Mouse (Mus musculus) embryonic facial prominence, embryonic 13.5 days (tissue): ENCODE measurements around the gene Dio1. TPM values are rescaled to one million over a fixed set of nuclear protein-coding genes. Genes with fewer than 3 reads are reported as not detected.
A peak's percentile ranks its signal among the peaks of the same experiment; 100 is the strongest.

Source experiments
- ATAC-seq: fragments of 200-750 bp; cut with Nextera tagmentation; 2 replicates; pipeline ENCODE4 v1.8.0; 2017; ENCODE audit warnings: low read depth; ENCODE audit not compliant: insufficient number of reproducible peaks, insufficient read depth, low FRiP score, low TSS enrichment
- H3K27ac ChIP-seq: fragments of 300-500 bp; sonication (generic); 2 replicates; pipeline ENCODE4 v1.5.1; 2015; ENCODE audit warnings: moderate library complexity, mild to moderate bottlenecking, inconsistent platforms
- H3K27me3 ChIP-seq: fragments of 300-500 bp; sonication (generic); 2 replicates; pipeline ENCODE4 v1.6.1; 2015; ENCODE audit warnings: mild to moderate bottlenecking, inconsistent platforms
- H3K36me3 ChIP-seq: fragments of 300-500 bp; sonication (generic); 2 replicates; pipeline ENCODE4 v1.6.1; 2015; ENCODE audit warnings: mild to moderate bottlenecking, inconsistent platforms
- H3K4me1 ChIP-seq: fragments of 300-500 bp; sonication (generic); 2 replicates; pipeline ENCODE4 v1.6.1; 2015; ENCODE audit warnings: inconsistent platforms
- H3K4me2 ChIP-seq: fragments of 300-500 bp; sonication (generic); 2 replicates; pipeline ENCODE4 v1.6.1; 2015; ENCODE audit warnings: moderate library complexity, mild to moderate bottlenecking, inconsistent platforms
- H3K4me3 ChIP-seq: fragments of 300-500 bp; sonication (generic); 2 replicates; pipeline ENCODE4 v1.5.1; 2015; ENCODE audit warnings: mild to moderate bottlenecking, inconsistent platforms
- H3K9ac ChIP-seq: fragments of 300-500 bp; sonication (generic); 2 replicates; pipeline ENCODE4 v1.6.1; 2015; ENCODE audit warnings: mild to moderate bottlenecking, inconsistent platforms
- H3K9me3 ChIP-seq: fragments of 300-500 bp; sonication (generic); 2 replicates; pipeline ENCODE4 v1.6.1; 2016; ENCODE audit warnings: inconsistent platforms
- WGBS: fragments of 180-500 bp; shearing (Covaris S2); methylation state at CpG from one replicate; pipeline ENCODE4 v1.1.7; 2015; ENCODE audit warnings: mixed read lengths; 5-methylcytosine and 5-hydroxymethylcytosine counted together
- polyA plus RNA-seq: library from polyadenylated mRNA; unstranded; fragments of >200 nt; fragmentation: Nextera tagmentation; extraction: Ambion mirVana; gene quantifications from 2 replicates; pipeline ENCODE4 v1.2.1, GENCODE M21; 2015

The Dio1 gene
- polyA plus RNA-seq, 1 experiment from 2014 or later = not detected

DNA sequence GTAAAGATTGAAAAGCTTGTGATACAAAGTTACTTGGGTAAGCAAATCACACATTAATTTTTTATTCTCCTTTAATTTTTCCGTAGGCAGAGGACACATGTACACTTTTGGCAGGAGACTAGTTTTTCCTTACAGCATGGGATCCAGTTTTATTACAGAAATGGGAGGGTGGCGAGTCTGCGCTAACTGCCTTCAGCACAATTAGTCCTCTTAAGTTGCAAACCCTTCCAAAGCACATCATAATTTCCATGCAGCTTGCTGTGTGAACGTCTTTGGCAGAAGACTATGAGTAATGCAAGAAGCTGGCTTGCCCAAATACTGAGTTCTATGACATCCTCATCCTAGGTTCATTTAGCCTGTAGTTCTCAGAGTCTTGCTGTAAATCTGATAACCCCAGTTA, 33.3 kb downstream of the Dio1 start:
- no peak overlapping the region for H3K27ac ChIP-seq
- WGBS = 83% methylated on average over 4 of the region's 4 CpGs

DNA sequence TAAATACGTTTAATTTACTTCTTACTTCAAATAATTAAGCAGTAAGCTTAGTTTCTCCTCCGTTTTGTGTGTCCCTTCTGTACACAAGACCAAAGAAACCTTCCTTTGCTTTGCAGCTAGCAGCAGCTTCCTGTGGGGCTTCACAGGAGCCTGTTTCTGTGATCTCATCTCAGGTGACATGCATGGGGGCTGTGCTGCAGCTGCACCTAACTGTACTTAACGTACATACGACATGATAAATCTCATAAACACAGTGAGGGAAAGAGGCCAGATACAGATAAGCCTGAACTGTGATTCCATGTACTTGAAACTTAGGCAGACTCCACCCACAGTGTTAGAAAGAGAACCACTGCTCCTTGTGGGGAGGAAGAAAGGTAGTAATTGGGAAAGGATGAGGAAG, 47.0 kb downstream of the Dio1 start:
- Histone ChIP-seq H3K4me3 (no peak overlapping the region), H3K4me2 (no peak overlapping the region), H3K4me1 (no peaks in the 10 kb centered on the region), H3K9ac (no peak overlapping the region), H3K27ac (no peak overlapping the region), H3K27me3 (no peaks in the 10 kb centered on the region), H3K9me3 (peaks cover 1% of the 10 kb centered on the region; the same call in 1 of the 2 replicates), H3K36me3 (peaks cover 13% of the 10 kb centered on the region)
- no peak for ATAC-seq
- WGBS = 44% methylated on average over 4 of the region's 4 CpGs

More for the DNA sequence above, 33.3 kb downstream of the Dio1 start:
- Histone ChIP-seq H3K9me3 (no peaks in the 10 kb centered on the region), H3K4me1 (no peaks in the 10 kb centered on the region), H3K36me3 (peaks cover 15% of the 10 kb centered on the region; the same call in 1 of the 2 replicates), H3K27me3 (no peaks in the 10 kb centered on the region), H3K9ac (no peak overlapping the region), H3K4me3 (no peak overlapping the region), H3K4me2 (no peak overlapping the region)
- ATAC-seq = no peak

DNA sequence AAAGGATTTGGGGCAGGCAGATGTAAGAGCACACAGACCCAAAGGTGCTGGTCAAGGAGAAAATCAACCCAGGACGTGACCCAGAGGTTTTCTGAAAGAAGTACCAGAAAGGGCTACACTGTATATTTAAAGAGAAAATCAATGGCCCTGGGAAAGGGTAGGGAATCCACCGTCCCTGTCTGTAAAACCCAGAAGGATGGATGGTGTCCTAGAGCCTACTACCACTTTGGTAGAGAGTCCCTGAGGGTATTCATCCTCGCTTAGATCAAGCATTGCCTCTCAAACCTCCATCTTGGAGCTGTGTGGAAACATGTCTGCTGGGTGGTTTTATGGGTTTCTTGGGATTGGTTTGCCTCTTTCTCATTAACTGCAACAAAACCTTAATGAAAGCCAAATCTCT, 52.6 kb downstream of the Dio1 start:
- Histone ChIP-seq H3K9ac (peak overlapping the region; percentile 88), H3K4me1 (peaks cover 31% of the 10 kb centered on the region), H3K27me3 (no peaks in the 10 kb centered on the region), H3K27ac (0 out of 2 replicates have a peak overlapping the region, but pooled peaks have one; percentile 85), H3K4me3 (peak overlapping the region; percentile 91), H3K9me3 (no peaks in the 10 kb centered on the region), H3K36me3 (no peaks in the 10 kb centered on the region), H3K4me2 (peak overlapping the region; percentile 69)
- no peak for ATAC-seq
- 21% methylated on average over 3 of the region's 3 CpGs for WGBS

DNA sequence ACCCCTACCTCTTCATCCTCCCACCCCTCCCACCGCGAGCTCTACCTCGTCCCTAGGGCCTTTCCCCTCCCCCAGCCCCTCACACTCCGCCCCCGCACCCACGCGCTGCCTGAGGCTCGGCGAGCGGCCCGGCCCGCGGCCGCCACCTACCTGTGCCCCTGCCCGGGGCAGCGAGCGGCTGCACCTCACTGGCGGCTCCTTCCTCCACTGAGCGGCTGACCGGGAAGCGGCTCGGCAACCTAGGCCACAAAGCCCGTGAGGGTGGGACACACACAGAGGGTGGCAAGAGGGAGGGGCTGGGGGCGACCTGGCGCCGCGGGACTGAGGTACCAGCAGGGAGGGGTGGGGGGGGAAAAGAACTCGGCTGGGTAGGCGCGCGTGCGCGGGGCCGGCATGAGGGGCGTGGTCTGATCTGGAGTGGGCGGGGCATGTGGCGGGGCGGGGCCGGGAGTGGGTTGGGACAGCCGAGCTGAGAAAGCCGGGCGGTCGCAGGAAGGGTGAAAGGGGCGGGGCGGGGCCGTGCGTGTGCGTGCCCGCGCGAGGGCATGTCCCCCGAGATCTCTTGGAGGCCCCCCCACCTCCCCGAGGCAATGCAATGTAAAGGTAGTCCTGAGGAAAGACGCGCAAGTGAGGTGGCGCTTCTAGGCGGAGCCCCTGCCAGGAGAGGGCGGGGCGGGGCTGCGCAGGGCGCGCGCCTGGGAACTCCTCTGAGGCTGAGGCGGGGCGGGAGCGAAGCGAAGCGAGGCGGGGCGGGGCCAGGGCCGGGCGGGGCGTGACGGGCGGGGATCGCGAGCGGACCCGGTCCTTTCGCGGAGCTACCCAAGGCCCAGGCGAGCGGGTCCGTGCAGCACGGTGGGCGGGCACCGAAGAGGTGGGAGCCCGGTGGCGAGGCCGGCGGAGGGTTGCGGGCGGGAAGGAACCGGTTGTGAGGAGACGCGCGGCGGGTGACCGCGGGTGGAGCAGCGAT, 53.6 kb downstream of the Dio1 start, which contains the start of the genes Lrrc42 and Hspb11:
TSS of gene Lrrc42 (minus strand) at position 408 of the 967 bp plus-strand sequence.
TSS of gene Hspb11 (plus strand) at position 469 of the 967 bp plus-strand sequence.
- no peaks in the 10 kb centered on the region for H3K36me3 ChIP-seq
- peak within 1 kb of the TSS; percentile 75 for H3K4me2 ChIP-seq
- WGBS = under 1% methylated on average over 97 of the region's 101 CpGs
- H3K4me3 ChIP-seq = peak within 1 kb of the TSS; percentile 91
- H3K9ac ChIP-seq = peak within 1 kb of the TSS; percentile 88
- H3K4me1 ChIP-seq = peaks cover 38% of the 10 kb centered on the region
- H3K27me3 ChIP-seq = no peaks in the 10 kb centered on the region
- ATAC-seq = peak; percentile 98
- H3K9me3 ChIP-seq = no peaks in the 10 kb centered on the region
- peak within 1 kb of the TSS; percentile 85 for H3K27ac ChIP-seq

DNA sequence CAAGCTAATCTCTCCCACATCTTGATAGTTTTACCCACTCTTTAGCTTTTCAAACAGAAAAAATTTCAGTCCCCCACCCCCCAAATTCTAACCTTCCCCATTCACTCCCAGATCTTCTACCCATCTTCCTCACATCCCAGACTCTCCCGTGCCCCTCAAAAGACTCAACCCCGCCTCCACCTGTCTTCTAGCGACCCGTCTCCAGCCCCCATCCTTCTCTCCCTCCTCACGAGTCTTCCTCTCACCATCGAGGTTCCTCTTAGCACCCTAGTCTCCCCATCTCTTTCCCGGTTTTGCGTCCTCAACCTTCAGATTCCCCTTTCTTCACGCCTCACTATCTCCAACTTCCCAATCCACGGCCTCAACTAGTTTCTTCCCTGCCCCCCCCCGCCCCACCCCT, 54.4 kb downstream of the Dio1 start:
- H3K4me1 ChIP-seq = peaks cover 42% of the 10 kb centered on the region
- H3K27me3 ChIP-seq = no peaks in the 10 kb centered on the region
- peak overlapping the region; percentile 75 for H3K4me2 ChIP-seq
- H3K9ac ChIP-seq = peak overlapping the region; percentile 88
- peaks cover 2% of the 10 kb centered on the region; the same call in 1 of the 2 replicates for H3K36me3 ChIP-seq
- peak overlapping the region; percentile 91 for H3K4me3 ChIP-seq
- H3K27ac ChIP-seq = no peak overlapping the region
- no peaks in the 10 kb centered on the region for H3K9me3 ChIP-seq
- ATAC-seq = no peak
- under 1% methylated on average over 11 of the region's 11 CpGs for WGBS

DNA sequence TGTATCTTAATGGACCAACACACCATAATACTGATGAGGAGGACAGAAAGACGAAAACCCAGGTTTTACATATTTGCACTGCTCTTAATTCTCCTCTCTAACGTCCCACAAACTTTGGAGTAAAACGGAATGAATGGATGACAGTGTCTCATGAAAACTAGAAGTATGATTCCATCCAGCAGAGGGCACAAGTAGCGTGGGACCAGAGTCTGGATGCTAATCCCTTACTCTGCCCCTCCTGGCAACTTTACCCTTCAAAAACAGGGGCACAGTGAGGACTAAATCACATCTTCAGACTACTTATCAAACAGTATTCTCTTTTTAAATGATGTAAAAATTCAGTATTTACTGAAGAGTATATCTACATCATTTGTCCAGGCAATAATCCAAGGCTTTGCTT, 56.5 kb downstream of the Dio1 start:
- Histone ChIP-seq H3K27me3 (no peaks in the 10 kb centered on the region), H3K27ac (no peak overlapping the region), H3K9me3 (no peaks in the 10 kb centered on the region), H3K36me3 (peaks cover 7% of the 10 kb centered on the region), H3K9ac (no peak overlapping the region), H3K4me1 (peaks cover 47% of the 10 kb centered on the region), H3K4me2 (no peak overlapping the region), H3K4me3 (no peak overlapping the region)
- 18% methylated on average over 4 of the region's 4 CpGs for WGBS
- ATAC-seq = no peak

DNA sequence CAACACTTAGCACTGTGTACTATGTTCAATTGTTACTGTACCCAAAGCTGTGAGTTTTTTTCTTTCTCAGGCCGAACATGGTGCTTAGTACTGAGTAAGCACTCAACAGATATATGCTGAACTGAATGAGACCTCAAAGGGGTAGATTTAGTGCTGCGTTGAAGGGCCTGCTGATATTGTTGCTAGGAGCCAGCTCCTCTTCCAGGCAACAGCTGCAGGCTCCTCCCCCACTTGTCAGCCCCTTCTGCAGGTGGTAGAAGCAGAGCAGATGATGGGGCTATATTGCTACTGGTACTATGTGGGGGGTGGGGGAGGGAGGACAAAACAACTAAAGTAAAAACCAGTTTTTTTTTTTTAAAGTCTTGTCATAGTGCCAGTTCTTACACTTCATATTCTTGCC, 57.5 kb downstream of the Dio1 start:
- H3K4me1 ChIP-seq = peaks cover 49% of the 10 kb centered on the region
- no peaks in the 10 kb centered on the region for H3K9me3 ChIP-seq
- H3K27me3 ChIP-seq = no peaks in the 10 kb centered on the region
- H3K4me3 ChIP-seq = no peak overlapping the region
- 69% methylated on average over 2 of the region's 2 CpGs for WGBS
- no peak overlapping the region for H3K27ac ChIP-seq
- no peak overlapping the region for H3K9ac ChIP-seq
- ATAC-seq = no peak
- H3K36me3 ChIP-seq = peaks cover 14% of the 10 kb centered on the region
- H3K4me2 ChIP-seq = no peak overlapping the region

DNA sequence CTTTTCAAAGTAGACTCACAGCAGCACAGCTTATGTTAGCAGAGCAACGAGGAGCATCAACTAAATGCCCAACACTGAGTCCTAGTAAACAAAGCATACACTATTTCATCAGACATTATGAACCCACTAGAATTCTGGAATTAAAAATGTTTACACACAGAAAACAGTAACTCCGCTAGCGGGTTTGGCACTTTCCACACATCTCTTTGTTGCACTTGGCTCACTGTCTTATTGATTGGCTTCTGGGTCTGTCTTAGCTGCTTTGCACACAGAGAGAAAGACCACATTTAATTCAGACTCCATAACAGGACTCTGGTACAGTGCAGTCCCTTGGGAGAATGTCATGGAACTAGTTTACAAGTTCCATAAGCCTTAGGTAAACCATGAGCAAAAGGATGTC, 58.9 kb downstream of the Dio1 start:
- 84% methylated on average over 3 of the region's 3 CpGs for WGBS
- no peak for ATAC-seq
- H3K4me1 ChIP-seq = peaks cover 50% of the 10 kb centered on the region
- H3K9me3 ChIP-seq = no peaks in the 10 kb centered on the region
- H3K36me3 ChIP-seq = peaks cover 24% of the 10 kb centered on the region
- no peak overlapping the region for H3K9ac ChIP-seq
- no peaks in the 10 kb centered on the region for H3K27me3 ChIP-seq
- no peak overlapping the region for H3K4me2 ChIP-seq
- H3K27ac ChIP-seq = no peak overlapping the region
- H3K4me3 ChIP-seq = no peak overlapping the region

DNA sequence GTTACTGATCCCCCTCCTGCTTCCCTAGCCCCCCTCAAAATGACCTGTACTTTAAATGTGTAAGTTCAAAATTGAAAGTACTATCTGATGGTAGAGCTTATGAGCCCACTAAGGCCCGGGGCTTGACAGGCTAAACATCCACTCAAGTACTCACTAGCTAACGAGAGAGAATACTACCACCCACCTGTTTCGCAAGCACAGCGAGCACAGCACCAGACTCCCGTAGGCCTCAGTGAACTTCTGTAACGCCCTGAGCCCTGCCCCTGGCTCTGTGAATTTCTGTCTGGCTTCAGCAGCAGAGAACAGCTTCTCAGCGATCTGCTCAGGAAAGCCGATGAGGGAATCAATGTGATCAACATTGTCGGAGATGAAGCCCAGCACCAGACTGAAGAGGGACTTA, 59.9 kb downstream of the Dio1 start:
- Histone ChIP-seq H3K9ac (no peak overlapping the region), H3K4me1 (peaks cover 45% of the 10 kb centered on the region), H3K9me3 (no peaks in the 10 kb centered on the region), H3K4me3 (no peak overlapping the region), H3K27me3 (no peaks in the 10 kb centered on the region), H3K36me3 (peaks cover 32% of the 10 kb centered on the region), H3K27ac (no peak overlapping the region), H3K4me2 (no peak overlapping the region)
- no peak for ATAC-seq
- 86% methylated on average over 9 of the region's 9 CpGs for WGBS

DNA sequence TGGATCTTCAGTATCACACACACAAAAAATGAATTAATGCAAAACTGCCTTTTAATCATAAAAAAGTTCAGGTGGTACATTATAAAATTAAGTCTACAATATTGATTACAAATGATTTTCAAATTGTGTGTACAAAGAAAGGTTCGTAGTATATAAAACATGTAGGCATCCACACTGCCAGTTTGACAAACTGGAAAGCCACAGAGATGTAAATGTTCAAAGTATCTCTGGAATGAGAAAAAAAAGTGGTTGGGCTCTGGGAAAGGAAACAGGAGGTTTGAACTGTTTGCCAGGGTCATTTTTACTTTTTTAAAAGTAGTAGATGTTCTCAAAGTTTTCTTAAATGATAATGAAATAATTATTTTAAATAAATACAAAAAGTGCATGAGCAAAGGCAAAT, 60.9 kb downstream of the Dio1 start:
- no peaks in the 10 kb centered on the region for H3K27me3 ChIP-seq
- no peaks in the 10 kb centered on the region for H3K9me3 ChIP-seq
- H3K4me3 ChIP-seq = no peak overlapping the region
- 46% methylated on average over 1 of the region's 1 CpGs for WGBS
- no peak for ATAC-seq
- H3K27ac ChIP-seq = no peak overlapping the region
- H3K4me2 ChIP-seq = no peak overlapping the region
- no peak overlapping the region for H3K9ac ChIP-seq
- H3K36me3 ChIP-seq = peaks cover 43% of the 10 kb centered on the region
- H3K4me1 ChIP-seq = peaks cover 36% of the 10 kb centered on the region

DNA sequence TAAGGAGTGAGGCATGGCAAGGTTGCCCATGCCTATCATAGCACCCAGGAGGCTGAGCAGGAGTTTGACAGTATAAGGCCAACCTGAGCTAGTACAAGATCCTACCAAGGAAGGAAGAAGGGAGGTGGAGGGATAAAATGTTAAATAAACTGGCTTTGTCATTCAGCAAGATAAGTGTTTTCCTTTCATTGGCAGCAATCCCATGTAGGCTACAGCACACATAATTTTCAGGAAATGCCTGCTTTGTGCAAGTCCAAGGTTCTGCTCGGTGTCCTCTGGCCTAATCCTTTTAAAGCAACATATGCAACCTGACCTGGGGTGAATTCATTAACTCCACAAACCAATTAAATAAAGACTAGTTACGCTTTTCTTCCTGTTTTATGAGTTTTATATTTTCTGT, 61.6 kb downstream of the Dio1 start:
- Histone ChIP-seq H3K4me3 (no peak overlapping the region), H3K4me2 (no peak overlapping the region), H3K4me1 (peaks cover 32% of the 10 kb centered on the region), H3K9ac (no peak overlapping the region), H3K36me3 (peaks cover 50% of the 10 kb centered on the region), H3K9me3 (no peaks in the 10 kb centered on the region), H3K27me3 (no peaks in the 10 kb centered on the region), H3K27ac (peak overlapping the region; percentile 39)
- 58% methylated on average over 2 of the region's 2 CpGs for WGBS
- ATAC-seq = no peak
